Mouse (Mus musculus) heart, embryonic 11.5 days (tissue): ENCODE data around the gene 1700003E16Rik. TPM values are rescaled to one million over a fixed set of nuclear protein-coding genes. Genes with fewer than 3 reads are reported as not detected.

Experiments
- ATAC-seq: fragments of 200-750 bp; cut with Nextera tagmentation; replicated peaks from 2 replicates; pipeline ENCODE4 v1.8.0; 2017; ENCODE audit warnings: moderate library complexity; ENCODE audit not compliant: insufficient number of reproducible peaks, low FRiP score, low TSS enrichment
- H3K27ac ChIP-seq: fragments of 300-500 bp; sonication (generic); 2 replicates; pipeline ENCODE4 v1.5.1; 2014; ENCODE audit warnings: mild to moderate bottlenecking, low read depth, low read length
- H3K27me3 ChIP-seq: fragments of 300-500 bp; sonication (generic); 2 replicates; pipeline ENCODE4 v1.6.1; 2014; ENCODE audit warnings: mild to moderate bottlenecking, low read length, mixed read lengths; ENCODE audit not compliant: control insufficient read depth, insufficient read depth
- H3K36me3 ChIP-seq: fragments of 300-500 bp; sonication (generic); 2 replicates; pipeline ENCODE4 v1.6.1; 2014; ENCODE audit warnings: mild to moderate bottlenecking, low read length, moderate library complexity, mixed read lengths; ENCODE audit not compliant: control insufficient read depth, insufficient read depth
- H3K4me1 ChIP-seq: fragments of 300-500 bp; sonication (generic); 2 replicates; pipeline ENCODE4 v1.6.1; 2014; ENCODE audit warnings: low read length; ENCODE audit not compliant: control insufficient read depth, insufficient read depth
- H3K4me2 ChIP-seq: fragments of 300-500 bp; sonication (generic); 2 replicates; pipeline ENCODE4 v1.6.1; 2014; ENCODE audit warnings: mild to moderate bottlenecking, moderate library complexity
- H3K4me3 ChIP-seq: fragments of 300-500 bp; sonication (generic); 2 replicates; pipeline ENCODE4 v1.5.1; 2014; ENCODE audit warnings: low read depth, low read length
- H3K9ac ChIP-seq: fragments of 300-500 bp; sonication (generic); 2 replicates; pipeline ENCODE4 v1.6.1; 2014; ENCODE audit warnings: mild to moderate bottlenecking, low read depth, low read length, moderate library complexity
- H3K9me3 ChIP-seq: fragments of 300-500 bp; sonication (generic); replicated peaks from 2 replicates; pipeline ENCODE4 v1.6.1; 2016; ENCODE audit warnings: low read length; ENCODE audit not compliant: control insufficient read depth
- WGBS: fragments of 180-500 bp; shearing (Covaris S2); extraction: QIAGEN DNeasy Blood & Tissue Kit; methylation state at CpG from one replicate; pipeline ENCODE4 v1.1.7; 2014; ENCODE audit not compliant: insufficient replicate concordance; 5-methylcytosine and 5-hydroxymethylcytosine counted together
- polyA plus RNA-seq: library from polyadenylated mRNA; unstranded; fragments of >200 nt; fragmentation: Nextera tagmentation; extraction: Ambion mirVana; gene quantifications from 2 replicates; pipeline ENCODE4 v1.2.1, GENCODE M21; 2014

Gene 1700003E16Rik
- polyA plus RNA-seq, 1 experiment from 2014 or later, result 0.14 TPM

DNA sequence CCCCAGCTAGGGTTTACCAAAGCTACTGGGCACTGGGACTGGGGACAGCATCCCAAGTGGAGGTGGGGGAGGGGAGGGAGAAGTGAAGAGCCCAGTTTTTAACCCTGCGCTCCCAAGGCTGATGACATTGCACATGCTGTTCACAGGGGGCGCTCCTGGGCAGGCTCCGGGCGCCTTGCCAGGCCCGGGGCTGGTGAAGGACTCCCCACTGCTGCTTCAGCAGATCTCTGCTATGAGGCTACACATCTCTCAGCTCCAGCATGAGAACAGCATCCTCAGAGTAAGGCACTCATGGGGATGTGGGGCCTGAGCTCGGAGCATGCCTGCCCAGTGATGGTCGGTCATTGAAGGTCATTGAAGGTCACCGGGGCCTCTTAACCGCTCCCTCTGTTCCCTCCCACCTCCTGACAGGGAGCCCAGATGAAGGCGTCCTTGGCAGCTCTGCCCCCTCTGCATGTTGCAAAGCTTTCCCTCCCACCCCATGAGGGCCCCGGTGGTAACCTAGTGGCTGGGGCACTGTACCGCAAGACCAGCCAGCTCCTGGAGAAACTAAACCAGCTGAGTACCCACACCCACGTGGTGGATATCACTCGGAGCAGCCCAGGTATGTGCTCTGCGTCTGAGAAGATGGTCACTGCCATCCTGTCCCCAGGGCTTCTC lies 41.3 kb downstream of the 1700003E16Rik start:
- no peak overlapping the region for H3K27ac ChIP-seq
- no peaks in the 10 kb centered on the region for H3K9me3 ChIP-seq
- 0 out of 2 replicates have a peak, but pooled peaks cover 4% of the 10 kb centered on the region for H3K4me1 ChIP-seq
- WGBS, result 36% methylated on average over 15 of the region's 15 CpGs
- H3K27me3 ChIP-seq, result no peaks in the 10 kb centered on the region
- no peak overlapping the region for H3K4me2 ChIP-seq
- no peak overlapping the region for H3K9ac ChIP-seq
- ATAC-seq, result no peak
- peaks cover 51% of the 10 kb centered on the region for H3K36me3 ChIP-seq
- no peak overlapping the region for H3K4me3 ChIP-seq

GRCm38 (mm10) chr6:83203320-83203719 lies 47.1 kb downstream of the 1700003E16Rik start:
- WGBS, result 82% methylated on average over 4 of the region's 4 CpGs
- H3K9ac ChIP-seq, result no peak overlapping the region
- H3K4me3 ChIP-seq, result no peak overlapping the region
- H3K36me3 ChIP-seq, result peaks cover 15% of the 10 kb centered on the region
- no peak overlapping the region for H3K27ac ChIP-seq
- H3K4me1 ChIP-seq, result 0 out of 2 replicates have a peak, but pooled peaks cover 2% of the 10 kb centered on the region
- ATAC-seq, result no peak
- no peaks in the 10 kb centered on the region for H3K27me3 ChIP-seq
- H3K9me3 ChIP-seq, result no peaks in the 10 kb centered on the region
- H3K4me2 ChIP-seq, result no peak overlapping the region

DNA sequence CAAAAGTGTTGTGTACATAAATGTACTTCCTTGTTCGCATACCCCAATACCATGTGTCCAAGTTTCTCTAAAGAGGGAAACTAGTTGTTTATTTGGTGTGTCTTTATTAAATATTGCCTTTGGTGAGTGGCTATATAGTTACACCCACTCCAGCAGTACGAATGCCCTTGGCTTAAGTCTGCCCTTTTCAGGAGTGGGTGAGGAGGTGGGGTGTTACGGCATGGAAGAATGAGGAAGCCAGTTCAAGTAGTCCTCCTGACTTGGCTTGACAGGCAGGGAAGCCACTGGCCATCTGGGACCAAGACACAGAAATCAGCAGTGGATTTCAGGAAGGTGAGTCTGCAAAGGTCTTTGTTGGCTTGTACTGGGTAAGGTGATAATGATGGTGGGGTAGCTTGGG lies 49.6 kb downstream of the 1700003E16Rik start:
- WGBS, result 89% methylated on average over 3 of the region's 3 CpGs
- no peak for ATAC-seq
- no peak overlapping the region for H3K27ac ChIP-seq

GRCm38 (mm10) chr6:83206321-83206720 lies 50.1 kb downstream of the 1700003E16Rik start:
- Histone ChIP-seq H3K36me3 (no peaks in the 10 kb centered on the region), H3K9me3 (no peaks in the 10 kb centered on the region), H3K4me1 (peaks cover 3% of the 10 kb centered on the region; the same call in 1 of the 2 replicates), H3K27me3 (no peaks in the 10 kb centered on the region), H3K4me3 (no peak overlapping the region), H3K27ac (no peak overlapping the region), H3K4me2 (no peak overlapping the region), H3K9ac (no peak overlapping the region)
- WGBS, result 74% methylated on average over 11 of the region's 11 CpGs
- ATAC-seq, result no peak

More for the DNA sequence above, 49.6 kb downstream of the 1700003E16Rik start:
- Histone ChIP-seq H3K27me3 (no peaks in the 10 kb centered on the region), H3K4me3 (no peak overlapping the region), H3K9ac (no peak overlapping the region), H3K4me1 (0 out of 2 replicates have a peak, but pooled peaks cover 2% of the 10 kb centered on the region), H3K9me3 (no peaks in the 10 kb centered on the region), H3K4me2 (no peak overlapping the region), H3K36me3 (no peaks in the 10 kb centered on the region)

DNA sequence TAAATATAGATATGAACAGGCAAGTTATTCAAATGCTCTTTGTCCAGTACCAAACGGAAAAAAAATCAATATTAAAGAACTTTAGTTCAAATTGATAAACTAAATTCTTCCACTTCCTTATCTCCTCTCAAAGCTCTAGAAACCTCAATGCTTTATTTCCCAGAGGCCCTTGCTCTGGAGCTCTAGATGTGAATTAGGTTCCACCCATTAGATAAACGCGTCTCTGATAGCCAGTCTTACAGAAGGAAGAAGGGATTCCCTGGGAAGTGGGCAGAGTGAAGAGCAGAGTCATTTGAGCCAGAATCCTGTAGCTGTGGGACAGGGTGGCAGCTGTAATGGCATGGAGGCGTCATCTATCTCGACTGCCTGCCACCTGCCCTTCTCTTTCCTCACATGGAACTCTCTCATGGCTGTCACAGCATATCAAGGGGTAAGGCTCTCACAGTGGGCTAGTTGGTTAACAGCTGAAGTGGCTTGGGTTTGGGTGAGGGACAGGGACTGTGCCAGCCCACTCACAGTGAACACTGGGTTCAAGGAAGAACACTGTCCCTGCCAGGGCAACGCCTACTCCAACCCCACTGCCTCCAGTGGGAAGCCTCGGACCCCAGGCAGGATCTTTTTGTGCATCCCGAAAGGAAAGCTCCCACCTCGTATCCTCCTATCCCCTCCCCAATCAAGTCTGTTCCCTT lies 51.3 kb downstream of the 1700003E16Rik start:
- 57% methylated on average over 9 of the region's 9 CpGs for WGBS
- no peak overlapping the region for H3K27ac ChIP-seq

GRCm38 (mm10) chr6:83208050-83208400 lies 51.8 kb downstream of the 1700003E16Rik start:
- no peaks in the 10 kb centered on the region for H3K27me3 ChIP-seq
- peaks cover 6% of the 10 kb centered on the region; the same call in 1 of the 2 replicates for H3K4me1 ChIP-seq
- ATAC-seq, result no peak
- H3K9ac ChIP-seq, result no peak overlapping the region
- H3K4me2 ChIP-seq, result no peak overlapping the region
- H3K4me3 ChIP-seq, result no peak overlapping the region
- WGBS, result 89% methylated on average over 2 of the region's 2 CpGs
- no peak overlapping the region for H3K27ac ChIP-seq
- H3K36me3 ChIP-seq, result no peaks in the 10 kb centered on the region
- H3K9me3 ChIP-seq, result no peaks in the 10 kb centered on the region

More for the DNA sequence above, 51.3 kb downstream of the 1700003E16Rik start:
- Histone ChIP-seq H3K4me2 (no peak overlapping the region), H3K4me3 (no peak overlapping the region), H3K9ac (no peak overlapping the region), H3K27me3 (no peaks in the 10 kb centered on the region), H3K4me1 (peaks cover 6% of the 10 kb centered on the region; the same call in 1 of the 2 replicates), H3K36me3 (no peaks in the 10 kb centered on the region), H3K9me3 (no peaks in the 10 kb centered on the region)
- ATAC-seq, result no peak

GRCm38 (mm10) chr6:83210495-83210894 lies 54.3 kb downstream of the 1700003E16Rik start:
- Histone ChIP-seq H3K36me3 (no peaks in the 10 kb centered on the region), H3K27ac (no peak overlapping the region), H3K4me3 (no peak overlapping the region), H3K9me3 (no peaks in the 10 kb centered on the region), H3K27me3 (no peaks in the 10 kb centered on the region), H3K4me2 (no peak overlapping the region), H3K4me1 (peaks cover 6% of the 10 kb centered on the region; the same call in 1 of the 2 replicates), H3K9ac (no peak overlapping the region)
- ATAC-seq, result no peak
- 51% methylated on average over 2 of the region's 2 CpGs for WGBS

- Histone ChIP-seq H3K9me3 (no peaks in the 10 kb centered on the region), H3K27me3 (no peaks in the 10 kb centered on the region), H3K9ac (no peak overlapping the region), H3K36me3 (no peaks in the 10 kb centered on the region), H3K27ac (no peak overlapping the region), H3K4me2 (no peak overlapping the region; the same call in 1 of the 2 replicates), H3K4me3 (no peak overlapping the region), H3K4me1 (peaks cover 6% of the 10 kb centered on the region; the same call in 1 of the 2 replicates)
- no peak for ATAC-seq
- 16% methylated on average over 5 of the region's 5 CpGs for WGBS
Observed at GRCm38 (mm10) chr6:83211526-83211925, 55.3 kb downstream of the 1700003E16Rik start.
